Mouse (Mus musculus): Measurements from ENCODE around the gene Stx8.

Stx8 gene

DNA sequence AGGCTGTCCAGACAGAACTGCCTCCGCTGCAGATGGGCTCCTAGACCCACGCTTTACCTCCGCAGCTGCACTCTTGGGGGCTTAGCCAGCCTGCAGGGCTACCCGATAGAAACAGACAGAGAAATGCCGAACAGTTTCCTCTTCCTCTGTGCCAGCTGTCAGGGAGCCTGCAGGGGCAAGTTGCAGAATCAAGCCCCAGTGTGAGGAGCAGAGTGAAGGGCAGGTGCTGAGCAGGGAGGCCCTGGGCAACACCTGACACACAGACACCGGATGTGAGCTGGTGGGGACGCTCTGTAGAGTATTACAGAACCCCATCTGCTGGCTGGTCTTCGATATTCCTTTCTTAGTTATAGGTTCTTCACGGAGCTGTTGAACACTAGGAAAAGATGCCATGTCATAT, 160.1 kb downstream of the Stx8 start:
- in situ Hi-C loops (cut with MboI; ENCODE audit: unreplicated experiment in 2 of 2) = no loop called here

DNA sequence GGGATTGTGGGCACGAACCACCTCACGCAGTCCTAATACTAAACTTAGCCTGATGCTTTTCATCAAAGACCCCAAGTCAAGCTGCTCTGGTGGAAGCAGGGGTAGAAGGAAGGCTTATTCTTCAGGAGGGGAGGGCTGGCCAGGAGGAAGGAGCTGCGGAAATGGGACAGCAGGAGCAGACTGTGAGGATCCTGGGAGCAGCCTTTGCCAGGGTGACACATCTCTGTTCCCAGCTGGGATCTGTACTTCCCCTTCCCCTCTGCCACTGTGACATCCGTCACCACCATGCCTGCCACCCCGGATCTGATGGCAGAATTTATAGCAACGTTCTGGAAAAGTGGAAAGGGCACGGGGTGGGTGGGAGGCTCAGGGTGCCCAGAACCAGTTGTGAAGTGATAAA, 168.5 kb downstream of the Stx8 start:
- in situ Hi-C loops (cut with MboI; ENCODE audit: unreplicated experiment in 2 of 2) = no loop called here

DNA sequence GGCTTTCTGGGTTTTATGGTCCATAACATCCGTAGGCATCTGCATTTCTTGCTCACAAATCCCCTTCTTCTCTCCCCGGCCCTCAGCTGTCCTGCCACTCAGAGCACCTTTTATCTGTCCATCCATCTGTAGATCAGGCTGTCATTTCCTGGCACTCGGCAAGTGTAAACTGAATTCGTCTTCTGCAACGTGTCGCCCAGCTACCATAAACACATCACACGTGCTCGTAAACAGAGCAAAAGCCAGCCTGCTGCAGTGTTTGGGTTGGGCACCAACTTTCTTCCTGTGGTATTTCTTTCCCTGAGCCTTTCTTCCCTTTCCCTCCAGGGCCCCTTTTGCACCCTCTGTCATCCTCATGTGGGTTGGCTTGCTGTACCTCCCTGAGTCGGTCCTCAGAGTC, 169.4 kb downstream of the Stx8 start:
- in situ Hi-C loops (cut with MboI; ENCODE audit: unreplicated experiment in 2 of 2) = no loop called here

DNA sequence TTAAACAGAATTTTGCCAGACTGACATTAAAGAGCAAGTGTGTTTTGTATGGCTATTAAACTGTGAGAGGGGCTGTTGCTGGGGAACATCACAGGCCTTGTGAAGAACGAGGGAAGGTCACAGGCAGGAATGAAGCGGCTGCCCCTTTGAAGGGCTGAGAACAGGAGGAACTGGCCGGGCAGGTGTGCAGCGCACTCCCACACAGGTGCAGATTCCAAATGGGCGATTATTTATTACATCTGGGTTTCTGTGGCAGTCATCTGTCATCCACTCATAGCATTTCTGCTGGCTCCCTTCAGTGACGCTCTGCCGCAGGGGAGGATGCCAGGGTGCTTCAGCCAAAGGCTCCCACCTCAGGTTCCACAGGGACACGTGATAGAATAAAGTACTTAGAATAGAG, 170.7 kb downstream of the Stx8 start:
- in situ Hi-C loops (cut with MboI; ENCODE audit: unreplicated experiment in 2 of 2) = no loop called here

DNA sequence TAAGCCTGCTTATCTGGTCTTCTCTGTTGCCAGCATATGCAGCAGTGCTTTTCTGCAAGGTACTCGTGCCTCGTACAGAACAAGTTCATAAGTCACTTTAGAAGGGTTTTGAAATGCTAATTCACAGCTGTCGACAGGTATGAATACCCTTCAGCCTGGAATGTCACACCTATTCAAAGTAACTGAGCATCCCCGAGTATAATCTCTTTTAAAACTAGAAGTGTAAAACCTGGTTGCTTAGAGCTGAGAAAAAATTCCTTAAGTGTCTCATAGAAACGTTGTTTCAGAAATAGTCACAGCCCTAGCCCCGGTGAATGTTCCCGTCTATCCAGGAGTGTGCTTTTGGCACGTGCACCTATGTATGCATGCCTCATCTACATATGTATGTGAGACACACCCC, 176.3 kb downstream of the Stx8 start:
- in situ Hi-C loops (cut with MboI; ENCODE audit: unreplicated experiment in 2 of 2) = no loop called here

DNA sequence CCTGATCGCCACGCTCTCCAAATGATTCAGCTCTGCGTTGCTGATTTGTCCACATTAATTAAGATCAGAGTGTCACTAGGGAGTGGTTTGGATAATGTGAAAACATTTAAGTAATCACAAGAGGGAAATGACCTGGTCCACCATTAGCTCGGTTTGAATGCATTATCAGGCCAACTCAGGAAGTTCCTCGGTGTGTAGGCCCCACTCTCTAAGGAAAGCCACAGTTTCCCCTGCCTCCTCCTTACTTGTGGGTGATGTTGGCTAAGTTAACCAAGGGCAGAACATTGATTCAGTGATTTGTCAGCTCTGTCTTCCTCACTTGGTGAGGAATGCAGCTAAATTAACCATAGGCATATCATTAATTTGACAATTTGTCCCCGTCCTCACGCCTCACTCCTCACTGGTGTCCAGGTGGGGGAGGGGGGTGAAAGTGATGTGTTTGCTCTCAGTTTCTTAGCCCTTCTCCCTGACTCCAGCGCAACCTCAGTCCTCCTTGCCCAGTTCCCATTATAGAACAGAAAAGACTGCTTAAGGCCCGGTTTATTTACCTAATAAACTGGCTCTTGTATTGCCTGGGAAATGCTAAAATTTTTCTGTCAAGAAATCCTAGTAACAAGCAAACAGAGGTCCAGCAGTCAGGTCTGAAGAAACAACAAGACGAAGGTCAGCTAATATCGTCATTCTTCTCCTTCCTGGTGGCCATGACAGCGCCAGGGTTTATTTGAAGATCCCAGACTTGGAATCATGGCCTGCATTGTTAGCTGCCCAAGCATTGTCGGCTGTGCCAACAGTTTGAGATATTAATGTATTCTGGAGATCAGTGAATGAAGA, 178.5 kb downstream of the Stx8 start:
- in situ Hi-C loops (cut with MboI; ENCODE audit: unreplicated experiment in 2 of 2) = no loop called here

DNA sequence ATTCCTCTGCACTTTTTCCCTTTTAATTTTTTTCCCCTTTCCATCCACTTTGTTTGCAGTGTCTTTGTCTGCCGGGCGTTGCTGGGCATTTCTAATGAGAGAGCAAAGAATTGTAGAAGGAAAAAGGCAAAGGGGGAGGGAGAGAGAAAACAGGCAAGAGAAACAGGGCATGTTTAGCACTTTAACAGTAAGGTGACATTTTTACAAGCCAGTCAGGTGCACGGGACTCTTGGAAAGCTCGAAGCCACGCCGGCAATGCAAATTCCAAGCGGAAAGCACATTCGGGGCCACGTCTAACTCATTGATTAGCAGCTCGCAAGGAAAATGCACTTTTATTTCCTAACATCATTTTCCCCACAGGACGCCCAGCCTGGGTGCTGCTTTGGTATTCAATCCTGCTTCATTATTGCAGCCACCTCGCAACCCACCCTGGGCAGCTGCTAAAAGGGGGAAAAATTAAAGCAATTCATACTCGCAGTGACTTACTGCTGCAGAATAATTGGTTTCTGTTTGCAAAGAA, 179.1 kb downstream of the Stx8 start:
- in situ Hi-C loops (cut with MboI; ENCODE audit: unreplicated experiment in 2 of 2) = no loop called here

DNA sequence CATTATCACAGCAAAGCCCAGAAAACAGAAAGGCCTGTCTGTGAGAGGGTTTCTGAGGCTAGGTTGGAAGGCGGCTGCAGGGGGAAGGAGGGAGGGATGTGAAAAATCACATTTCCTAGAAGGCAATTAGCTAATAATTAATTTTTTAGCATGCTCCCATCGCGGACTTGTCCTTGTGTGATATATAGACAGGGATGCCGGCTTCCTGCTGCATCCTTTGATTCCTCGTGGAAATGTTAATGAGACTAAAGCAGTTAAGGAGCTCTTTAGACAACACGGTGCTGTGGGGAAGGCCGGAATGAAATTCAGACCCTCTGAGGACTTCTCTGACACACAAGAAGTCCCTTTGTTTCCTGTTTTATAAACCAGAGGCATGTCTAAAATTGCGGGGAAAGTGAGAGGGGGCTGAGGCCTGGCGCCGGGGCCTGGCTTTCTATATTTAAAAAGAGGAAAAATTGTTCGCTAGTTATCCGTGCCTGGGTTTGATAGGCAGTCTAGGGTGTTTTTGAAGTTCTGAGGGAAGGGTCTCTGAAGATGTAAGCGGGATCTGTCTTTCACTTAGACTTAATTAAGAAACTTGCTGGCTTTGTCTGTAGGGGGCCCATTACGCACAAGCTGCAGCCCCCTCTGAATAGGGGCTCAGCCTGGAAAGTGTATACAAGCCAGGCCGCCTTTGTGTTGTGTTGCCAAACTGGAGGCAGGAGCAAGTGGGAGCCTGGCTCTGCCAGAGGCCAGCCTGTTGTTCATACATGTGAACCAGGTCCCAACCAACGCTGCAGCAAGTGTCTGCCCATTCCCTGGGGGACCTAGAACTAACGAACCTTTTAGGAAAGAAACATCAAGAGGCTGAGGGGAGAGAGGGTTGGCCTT, 179.8 kb downstream of the Stx8 start:
- in situ Hi-C loops (cut with MboI; ENCODE audit: unreplicated experiment in 2 of 2) = no loop called here

DNA sequence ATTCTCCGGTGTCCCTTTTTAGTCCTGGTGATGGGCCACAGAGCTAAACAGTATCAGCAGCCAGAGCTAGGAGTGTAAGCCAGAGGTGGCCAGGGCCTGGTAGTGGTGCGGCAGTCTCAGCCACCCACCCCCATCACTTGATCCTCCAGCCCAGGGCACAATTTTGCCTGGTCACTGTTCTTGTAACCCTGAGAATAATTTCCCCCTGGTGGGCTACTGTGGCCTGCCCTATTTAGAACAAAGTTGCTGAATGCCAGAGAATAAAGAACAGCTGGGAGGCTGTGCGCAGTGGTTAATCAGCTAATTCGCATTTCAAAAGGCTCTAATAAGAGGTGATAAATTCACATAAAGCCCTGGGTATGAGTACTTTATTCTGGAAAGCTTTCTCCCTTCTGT, 180.5 kb downstream of the Stx8 start:
- in situ Hi-C loops (cut with MboI; ENCODE audit: unreplicated experiment in 2 of 2) = no loop called here

DNA sequence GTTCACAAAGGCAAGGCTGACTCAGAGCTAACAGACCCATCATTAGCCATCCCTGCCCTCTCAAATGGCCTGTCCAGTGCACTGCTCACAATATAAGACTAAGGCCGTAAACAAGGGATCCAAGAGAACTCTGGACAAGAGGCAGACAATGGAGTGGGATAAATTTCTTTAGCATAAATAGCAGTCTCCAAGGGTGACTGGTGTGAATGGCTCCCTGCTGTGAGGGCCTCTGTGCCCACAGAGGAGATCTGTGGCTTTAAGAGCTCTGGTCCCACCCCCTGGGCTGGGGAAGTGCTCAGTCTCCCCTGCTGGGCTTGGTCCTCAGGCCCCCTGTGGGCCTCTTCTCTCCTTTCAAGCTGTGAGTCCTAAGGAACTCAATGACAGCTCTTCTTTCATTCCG, 184.9 kb downstream of the Stx8 start:
- in situ Hi-C loops (cut with MboI; ENCODE audit: unreplicated experiment in 2 of 2) = no loop called here

DNA sequence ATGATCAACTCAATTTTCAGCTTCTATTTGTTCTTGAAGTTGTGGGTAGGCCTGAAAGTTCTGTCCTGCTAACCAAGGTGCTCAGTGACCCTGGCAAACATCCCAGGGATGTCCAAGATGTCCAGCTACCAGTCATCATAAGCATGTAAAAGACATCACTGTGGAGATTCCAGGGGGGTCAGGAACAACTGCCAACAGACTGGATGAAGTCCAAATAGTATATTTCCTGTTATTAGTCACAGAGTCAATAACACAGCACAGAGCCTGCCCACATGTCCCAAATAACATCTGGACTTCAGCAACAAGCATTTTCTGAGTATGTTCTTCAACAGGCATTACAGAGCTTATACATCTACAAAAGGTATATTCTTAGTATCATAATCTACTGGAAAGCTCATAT, 189.8 kb downstream of the Stx8 start:
- in situ Hi-C loops (cut with MboI; ENCODE audit: unreplicated experiment in 2 of 2) = no loop called here

DNA sequence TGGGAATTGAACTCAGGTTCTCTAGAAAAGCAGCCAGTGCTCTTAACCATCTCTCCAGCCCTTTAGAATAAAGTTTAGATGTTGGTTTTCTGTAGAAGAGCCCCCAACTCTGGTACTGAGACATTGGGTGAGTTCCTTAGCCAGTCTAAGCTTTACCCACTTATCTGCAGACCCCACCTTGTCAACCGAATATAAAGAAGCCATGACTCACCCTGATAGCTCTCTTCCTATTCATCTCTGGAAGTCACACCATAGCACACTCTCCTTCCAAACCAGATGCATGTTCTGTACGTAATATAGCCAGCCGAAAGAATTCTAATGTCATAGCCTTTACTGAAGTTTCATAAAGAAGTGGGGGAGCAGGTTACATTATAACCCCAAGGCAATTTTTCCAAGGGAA, 192.2 kb downstream of the Stx8 start:
- in situ Hi-C loops (cut with MboI; ENCODE audit: unreplicated experiment in 2 of 2) = no loop called here

DNA sequence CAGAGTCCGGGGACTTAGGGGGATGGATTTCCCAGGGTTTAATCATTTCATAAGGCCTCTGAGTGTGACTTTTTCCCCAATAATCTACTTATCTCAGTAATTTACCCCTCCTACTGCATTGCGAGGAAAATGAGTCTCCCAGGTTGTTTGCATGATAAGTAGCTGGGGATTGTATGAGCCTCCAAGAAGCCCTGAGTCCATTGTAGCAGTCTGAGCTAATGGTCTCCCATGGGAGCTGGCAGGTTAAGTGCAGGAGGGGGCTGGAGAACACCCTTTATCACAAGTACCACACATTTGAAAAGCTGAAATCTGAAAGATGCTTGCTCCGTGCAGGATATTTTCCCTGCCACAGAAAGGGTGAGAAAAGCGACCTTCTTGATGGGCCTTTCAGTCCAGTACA, 193.9 kb downstream of the Stx8 start:
- in situ Hi-C loops (cut with MboI; ENCODE audit: unreplicated experiment in 2 of 2) = no loop called here

DNA sequence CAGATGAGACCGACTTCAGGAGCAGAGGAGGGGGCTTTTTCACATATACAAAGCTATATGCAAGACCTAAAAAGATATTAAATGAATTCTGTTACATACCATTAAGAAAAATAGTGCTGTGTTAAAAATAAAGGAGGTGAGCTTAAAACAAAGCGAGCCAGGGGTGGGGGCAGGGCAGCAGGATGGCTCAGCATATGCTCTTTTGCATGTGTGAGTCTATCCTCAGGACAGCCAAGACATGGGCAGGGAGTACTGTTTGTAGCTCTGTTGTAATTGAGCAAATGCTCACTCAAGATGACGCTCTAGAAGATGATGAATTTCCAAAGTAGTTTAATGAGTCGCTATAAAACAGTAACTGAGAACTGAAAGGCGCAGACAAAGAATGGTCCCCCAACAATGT, 198.4 kb downstream of the Stx8 start:
- in situ Hi-C loops (cut with MboI; ENCODE audit: unreplicated experiment in 2 of 2) = no loop called here

DNA sequence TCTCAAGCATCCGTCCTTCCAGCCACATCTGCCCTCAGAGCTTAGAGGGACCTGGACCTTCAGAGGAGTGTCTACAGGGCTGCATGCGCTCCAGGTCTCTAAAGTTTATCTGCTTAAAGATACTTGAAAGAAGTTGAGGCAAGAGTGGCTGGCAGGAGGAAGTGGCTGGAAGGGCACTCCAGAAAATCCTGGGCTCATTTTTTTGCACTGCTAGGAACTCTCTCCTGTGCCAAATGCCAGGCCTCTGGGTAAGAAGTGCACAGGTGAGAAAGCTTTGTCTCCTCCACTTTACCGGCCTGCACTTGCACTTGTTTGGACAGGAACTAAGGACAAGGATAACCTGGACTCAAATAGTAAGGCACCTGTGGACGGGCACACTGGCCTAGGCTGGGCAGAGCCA, 202.4 kb downstream of the Stx8 start:
- in situ Hi-C loops (cut with MboI; ENCODE audit: unreplicated experiment in 2 of 2) = no loop called here

DNA sequence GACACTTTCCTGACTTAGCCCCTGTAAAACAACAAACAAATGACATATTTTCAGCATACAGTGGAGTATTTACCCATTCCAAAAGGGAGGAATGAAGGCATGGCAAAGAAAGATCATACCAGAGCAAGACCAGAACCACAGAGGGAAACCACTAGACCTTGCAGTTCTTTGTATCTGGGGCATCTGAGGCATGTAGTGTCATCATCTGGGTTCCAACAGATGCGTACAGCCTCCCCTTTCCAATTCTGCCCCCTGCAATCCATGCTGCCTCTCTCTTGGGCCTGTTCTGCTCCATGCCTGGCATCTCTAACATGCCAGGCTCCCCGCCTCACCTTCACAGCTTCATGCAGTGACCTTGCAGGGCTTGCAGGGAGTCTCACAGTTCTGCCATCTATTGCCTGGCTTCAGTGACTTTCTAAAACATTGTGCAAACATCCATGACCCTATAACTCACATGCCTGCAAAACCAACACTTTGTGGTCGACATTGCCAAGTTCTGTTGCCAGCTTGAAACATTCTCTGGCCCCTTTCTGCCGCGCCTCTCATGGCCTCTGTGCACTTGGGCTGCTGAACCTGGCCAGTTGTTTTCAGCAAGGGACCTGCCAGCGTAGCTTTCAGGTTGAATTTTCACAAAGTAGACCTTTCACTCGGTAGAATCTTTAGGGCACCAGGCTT, 206.1 kb downstream of the Stx8 start:
- in situ Hi-C loops (cut with MboI; ENCODE audit: unreplicated experiment in 2 of 2) = no loop called here

DNA sequence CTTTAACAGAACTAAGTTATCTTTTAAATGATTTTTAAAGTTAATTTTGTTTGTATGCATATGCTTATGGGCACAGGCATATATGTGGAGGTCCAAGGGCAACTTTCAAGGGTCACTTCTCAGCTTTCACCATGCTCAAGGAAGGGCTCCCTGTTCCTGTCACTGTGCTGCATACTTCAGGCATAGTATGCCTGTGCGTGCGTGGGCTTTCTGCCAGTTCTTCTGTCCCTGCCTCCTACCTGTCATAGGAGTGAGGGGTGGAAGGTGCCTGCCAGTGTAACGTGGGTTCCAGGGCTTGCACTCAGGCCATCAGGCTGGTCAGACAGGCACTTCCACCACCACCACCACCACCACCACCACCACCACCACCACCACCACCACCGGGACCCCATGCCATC, 206.7 kb downstream of the Stx8 start:
- in situ Hi-C loops (cut with MboI; ENCODE audit: unreplicated experiment in 2 of 2) = no loop called here

DNA sequence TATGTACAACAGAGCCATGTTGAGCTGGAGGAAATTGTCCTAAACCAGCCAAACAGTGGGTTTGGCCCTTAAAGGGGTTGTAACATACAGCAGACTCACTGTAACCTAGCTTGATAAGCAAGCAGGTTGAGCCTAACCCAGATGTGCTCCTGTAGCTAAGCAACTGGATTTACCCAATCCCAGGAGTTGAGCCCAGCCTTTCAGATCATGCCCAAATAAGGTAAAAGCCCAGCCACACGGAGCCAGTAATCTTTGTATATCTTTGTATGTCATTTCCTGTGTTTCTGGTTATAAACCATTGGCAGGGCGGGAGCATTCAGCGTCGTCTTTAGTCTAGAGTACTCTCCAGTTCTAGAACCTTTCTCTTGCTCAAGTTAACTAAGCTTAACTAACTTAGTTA, 210.6 kb downstream of the Stx8 start:
- in situ Hi-C loops (cut with MboI; ENCODE audit: unreplicated experiment in 2 of 2) = no loop called here

DNA sequence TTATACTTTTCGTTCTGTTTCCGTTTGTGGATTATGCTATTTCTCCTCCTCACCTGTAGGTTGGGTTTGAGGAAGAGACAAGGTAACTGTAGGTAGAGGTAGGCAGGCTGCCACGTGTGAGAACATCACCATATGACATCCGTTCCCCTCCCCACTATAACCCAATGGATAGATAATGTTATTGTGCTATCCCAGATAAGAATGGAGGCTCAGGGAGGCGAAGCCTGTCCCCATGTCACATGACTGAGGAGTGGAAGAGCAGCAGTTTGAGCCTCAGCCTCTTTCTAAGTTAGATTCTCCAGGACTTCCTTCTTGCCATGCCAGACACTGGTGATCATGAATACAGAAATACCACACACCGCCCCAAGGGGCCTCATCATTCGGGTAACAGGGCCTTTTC, 211.4 kb downstream of the Stx8 start:
- in situ Hi-C loops (cut with MboI; ENCODE audit: unreplicated experiment in 2 of 2) = no loop called here

DNA sequence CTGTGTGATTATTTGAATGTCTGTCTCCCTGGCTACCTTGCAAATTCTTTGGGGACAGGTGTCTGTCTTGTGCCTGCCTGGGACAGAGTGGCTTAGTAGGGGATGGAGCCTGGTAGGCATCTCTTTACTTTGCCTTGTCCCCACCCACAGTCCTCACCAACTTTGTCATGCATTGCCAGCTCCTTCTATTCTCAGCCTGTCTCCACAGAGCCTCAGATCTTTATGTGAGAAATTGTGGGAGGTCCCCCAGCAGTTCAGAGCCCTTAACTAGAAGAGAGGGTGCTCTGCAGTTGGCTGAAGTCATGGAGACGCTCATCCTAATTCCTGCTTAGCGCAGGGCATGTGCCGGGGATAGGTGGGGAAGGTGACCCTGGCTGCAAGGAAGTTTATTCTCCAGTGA, 219.7 kb downstream of the Stx8 start:
- in situ Hi-C loops (cut with MboI; ENCODE audit: unreplicated experiment in 2 of 2) = no loop called here

DNA sequence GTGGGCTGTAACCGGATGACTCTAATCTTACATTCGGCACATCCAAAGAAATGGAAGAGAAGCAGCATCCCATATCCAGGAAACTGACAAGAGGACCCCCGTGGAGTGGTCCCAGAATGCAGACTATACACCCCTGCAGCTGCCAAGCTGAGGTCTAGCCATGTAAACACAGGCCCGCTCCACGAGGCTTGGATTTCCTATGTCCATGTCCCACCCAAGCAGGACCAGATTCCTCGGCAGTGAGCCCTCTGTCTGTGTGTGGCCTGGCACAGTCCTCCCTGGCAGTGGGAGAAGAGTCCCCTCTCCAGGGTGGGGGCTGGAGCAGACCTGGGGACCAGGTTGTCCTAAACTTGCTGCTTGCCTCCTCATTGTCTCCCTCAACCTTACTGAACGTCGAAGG, 221.2 kb downstream of the Stx8 start:
- in situ Hi-C loops (cut with MboI; ENCODE audit: unreplicated experiment in 2 of 2) = no loop called here

Measured in v-Abl transformed pro-B cells (cell line).